Mouse (Mus musculus): ENCODE data around the gene Wdr11. TPM values are rescaled to one million over a fixed set of nuclear protein-coding genes. Genes with fewer than 3 reads are reported as not detected.
A peak's percentile ranks its signal among the peaks of the same experiment; 100 is the strongest.

The Wdr11 gene
- 35.5 and 38.6 TPM in 2 replicates for polyA plus RNA-seq (2016; fragmentation: Nextera tagmentation; extraction: Ambion mirVana)

- DNase-seq (ENCODE audit: low spot score), result peak; percentile 89
- WGBS, result 4% methylated on average over 37 of the region's 37 CpGs
- Histone ChIP-seq H3K27me3 (ENCODE audit: insufficient read depth, poor library complexity, severe bottlenecking) (no peaks in the 10 kb centered on the region), H3K27ac (peak within 1 kb of the TSS; percentile 95), H3K4me1 (no peaks in the 10 kb centered on the region), H3K9me3 (no peaks in the 10 kb centered on the region), H3K4me3 (peak within 1 kb of the TSS; percentile 83), H3K36me3 (no peaks in the 10 kb centered on the region)
These were observed at the start of gene Wdr11 for GRCm38 (mm10) chr7:129591371-129592131. Wdr11 (plus strand) TSS chr7:129591863.

- H3K4me1 ChIP-seq, result no peaks in the 10 kb centered on the region
- H3K9me3 ChIP-seq, result no peaks in the 10 kb centered on the region
- 87% methylated on average over 1 of the region's 1 CpGs for WGBS
- no peak overlapping the region for H3K4me3 ChIP-seq
- peak; percentile 11 for DNase-seq (ENCODE audit: low spot score)
- H3K27ac ChIP-seq, result no peak overlapping the region
- H3K36me3 ChIP-seq, result no peaks in the 10 kb centered on the region
- no peaks in the 10 kb centered on the region for H3K27me3 ChIP-seq (ENCODE audit: insufficient read depth, poor library complexity, severe bottlenecking)
These were observed 24.1 kb upstream of the Wdr11 start for GRCm38 (mm10) chr7:129567541-129567940.

GRCm38 (mm10) chr7:129568338-129568737, 23.3 kb upstream of the Wdr11 start:
- no peak for DNase-seq (ENCODE audit: low spot score)
- H3K27ac ChIP-seq, result no peak overlapping the region
- H3K36me3 ChIP-seq, result no peaks in the 10 kb centered on the region

GRCm38 (mm10) chr7:129574471-129574870, 17.2 kb upstream of the Wdr11 start:
- no peaks in the 10 kb centered on the region for H3K4me1 ChIP-seq
- 54% methylated on average over 4 of the region's 4 CpGs for WGBS
- no peak for DNase-seq (ENCODE audit: low spot score)
- no peak overlapping the region for H3K27ac ChIP-seq
- no peaks in the 10 kb centered on the region for H3K36me3 ChIP-seq
- no peaks in the 10 kb centered on the region for H3K9me3 ChIP-seq
- no peaks in the 10 kb centered on the region for H3K27me3 ChIP-seq (ENCODE audit: insufficient read depth, poor library complexity, severe bottlenecking)
- no peak overlapping the region for H3K4me3 ChIP-seq

More at GRCm38 (mm10) chr7:129568338-129568737, 23.3 kb upstream of the Wdr11 start:
- no peaks in the 10 kb centered on the region for H3K4me1 ChIP-seq
- H3K4me3 ChIP-seq, result no peak overlapping the region
- H3K27me3 ChIP-seq (ENCODE audit: insufficient read depth, poor library complexity, severe bottlenecking), result no peaks in the 10 kb centered on the region
- 50% methylated on average over 2 of the region's 2 CpGs for WGBS
- no peaks in the 10 kb centered on the region for H3K9me3 ChIP-seq

- DNase-seq (ENCODE audit: low spot score), result no peak
- WGBS, result 20% methylated on average over 7 of the region's 7 CpGs
- H3K4me1 ChIP-seq, result no peaks in the 10 kb centered on the region
- H3K36me3 ChIP-seq, result no peaks in the 10 kb centered on the region
- H3K4me3 ChIP-seq, result no peak overlapping the region
- H3K27me3 ChIP-seq (ENCODE audit: insufficient read depth, poor library complexity, severe bottlenecking), result no peaks in the 10 kb centered on the region
- H3K9me3 ChIP-seq, result no peaks in the 10 kb centered on the region
- H3K27ac ChIP-seq, result no peak overlapping the region
These were observed 16.4 kb upstream of the Wdr11 start for GRCm38 (mm10) chr7:129575110-129575784.

- H3K36me3 ChIP-seq, result peaks cover 5% of the 10 kb centered on the region
- H3K27ac ChIP-seq, result peak overlapping the region; percentile 95
- WGBS, result 1% methylated on average over 13 of the region's 13 CpGs
- H3K4me1 ChIP-seq, result no peaks in the 10 kb centered on the region
- no peak for DNase-seq (ENCODE audit: low spot score)
- H3K27me3 ChIP-seq (ENCODE audit: insufficient read depth, poor library complexity, severe bottlenecking), result no peaks in the 10 kb centered on the region
- peak overlapping the region; percentile 83 for H3K4me3 ChIP-seq
- H3K9me3 ChIP-seq, result no peaks in the 10 kb centered on the region
These were observed 576 bp downstream of the Wdr11 start for GRCm38 (mm10) chr7:129592132-129592745.

GRCm38 (mm10) chr7:129597186-129597585, 5.5 kb downstream of the Wdr11 start:
- Histone ChIP-seq H3K4me1 (no peaks in the 10 kb centered on the region), H3K27ac (no peak overlapping the region), H3K27me3 (ENCODE audit: insufficient read depth, poor library complexity, severe bottlenecking) (no peaks in the 10 kb centered on the region), H3K36me3 (peaks cover 39% of the 10 kb centered on the region), H3K9me3 (no peaks in the 10 kb centered on the region), H3K4me3 (no peak overlapping the region)
- WGBS, result 93% methylated on average over 2 of the region's 2 CpGs
- no peak for DNase-seq (ENCODE audit: low spot score)

- Histone ChIP-seq H3K27ac (no peak overlapping the region), H3K27me3 (ENCODE audit: insufficient read depth, poor library complexity, severe bottlenecking) (no peaks in the 10 kb centered on the region), H3K4me3 (no peak overlapping the region), H3K36me3 (peaks cover 82% of the 10 kb centered on the region), H3K9me3 (no peaks in the 10 kb centered on the region), H3K4me1 (no peaks in the 10 kb centered on the region)
- no peak for DNase-seq (ENCODE audit: low spot score)
- WGBS, result 94% methylated on average over 8 of the region's 8 CpGs
These were observed 14.6 kb downstream of the Wdr11 start for GRCm38 (mm10) chr7:129606291-129606690.

- H3K27me3 ChIP-seq (ENCODE audit: insufficient read depth, poor library complexity, severe bottlenecking), result no peaks in the 10 kb centered on the region
- H3K36me3 ChIP-seq, result peaks cover 73% of the 10 kb centered on the region
- no peaks in the 10 kb centered on the region for H3K9me3 ChIP-seq
- no peaks in the 10 kb centered on the region for H3K4me1 ChIP-seq
- 88% methylated on average over 5 of the region's 5 CpGs for WGBS
- H3K27ac ChIP-seq, result no peak overlapping the region
- no peak overlapping the region for H3K4me3 ChIP-seq
- DNase-seq (ENCODE audit: low spot score), result no peak
These were observed 29.5 kb downstream of the Wdr11 start for GRCm38 (mm10) chr7:129621141-129621540.

- peaks cover 87% of the 10 kb centered on the region for H3K36me3 ChIP-seq
- no peaks in the 10 kb centered on the region for H3K4me1 ChIP-seq
- DNase-seq (ENCODE audit: low spot score), result peak; percentile 70
- H3K27ac ChIP-seq, result no peak overlapping the region
- no peaks in the 10 kb centered on the region for H3K9me3 ChIP-seq
- H3K27me3 ChIP-seq (ENCODE audit: insufficient read depth, poor library complexity, severe bottlenecking), result no peaks in the 10 kb centered on the region
- no peak overlapping the region for H3K4me3 ChIP-seq
- 77% methylated on average over 7 of the region's 7 CpGs for WGBS
These were observed 38.7 kb downstream of the Wdr11 start for GRCm38 (mm10) chr7:129630351-129630750.

- no peak overlapping the region for H3K4me3 ChIP-seq
- no peaks in the 10 kb centered on the region for H3K4me1 ChIP-seq
- no peak overlapping the region for H3K27ac ChIP-seq
- DNase-seq (ENCODE audit: low spot score), result peak; percentile 66
- 80% methylated on average over 6 of the region's 6 CpGs for WGBS
- peaks cover 88% of the 10 kb centered on the region for H3K36me3 ChIP-seq
- no peaks in the 10 kb centered on the region for H3K9me3 ChIP-seq
- H3K27me3 ChIP-seq (ENCODE audit: insufficient read depth, poor library complexity, severe bottlenecking), result no peaks in the 10 kb centered on the region
These were observed 39.8 kb downstream of the Wdr11 start for GRCm38 (mm10) chr7:129631453-129631852.

- Histone ChIP-seq H3K27ac (no peak overlapping the region; the same call in 1 of the 2 replicates), H3K9me3 (no peaks in the 10 kb centered on the region), H3K27me3 (ENCODE audit: insufficient read depth, poor library complexity, severe bottlenecking) (no peaks in the 10 kb centered on the region), H3K4me3 (no peak overlapping the region), H3K36me3 (peaks cover 57% of the 10 kb centered on the region), H3K4me1 (0 out of 2 replicates have a peak, but pooled peaks cover 2% of the 10 kb centered on the region)
- WGBS, result 88% methylated on average over 12 of the region's 12 CpGs
- DNase-seq (ENCODE audit: low spot score), result peak; percentile 66
These were observed 44.4 kb downstream of the Wdr11 start for GRCm38 (mm10) chr7:129635898-129636640.
